Mouse (Mus musculus) CH12F3 (cell line): ENCODE measurements around the gene Rnf216.
"Not testable (repeated sequence)": the region's sequence is repeated elsewhere in the genome, so short reads cannot be mapped to it uniquely, and the experiment has no call there.

ENCODE experiments used
- in situ Hi-C: fragments of 300-500 bp; cut with MboI; formaldehyde crosslinking; loops from 2 replicates; pipeline ENCODE4 v1.14.3; 2020; ENCODE audit warnings: low sequenced_read_pairs

Rnf216 gene

GRCm38 (mm10) chr5:143112281-143113246 is at the start of gene Rnf216:
Rnf216 (minus strand) TSS chr5:143112994.
- in situ Hi-C loops = no loop called here

- in situ Hi-C loops = no loop called here
These were observed 42.7 kb upstream of the Rnf216 start for GRCm38 (mm10) chr5:143155534-143155933.

- in situ Hi-C loops = no loop called here
These were observed 41.0 kb upstream of the Rnf216 start for GRCm38 (mm10) chr5:143153756-143154155.

- in situ Hi-C loops = no loop called here
These were observed 37.2 kb upstream of the Rnf216 start for GRCm38 (mm10) chr5:143150044-143150443.

- in situ Hi-C loops = no loop called here
These were observed 36.7 kb upstream of the Rnf216 start for GRCm38 (mm10) chr5:143149536-143149935.

- in situ Hi-C loops = no loop called here
These were observed 35.9 kb upstream of the Rnf216 start for GRCm38 (mm10) chr5:143148661-143149060.

GRCm38 (mm10) chr5:143147481-143147880 is 34.7 kb upstream of the Rnf216 start, which contains the start of gene Olfr718-ps1:
Olfr718-ps1 (minus strand) TSS chr5:143147581.
- in situ Hi-C loops = no loop called here

- in situ Hi-C loops = no loop called here
These were observed 24.8 kb upstream of the Rnf216 start for GRCm38 (mm10) chr5:143137580-143137979.

GRCm38 (mm10) chr5:143135042-143135441 is 22.2 kb upstream of the Rnf216 start:
- in situ Hi-C loops = no loop called here

GRCm38 (mm10) chr5:143134216-143135010 is 21.6 kb upstream of the Rnf216 start:
- in situ Hi-C loops = not testable (repeated sequence)

- in situ Hi-C loops = no loop called here
These were observed 20.2 kb upstream of the Rnf216 start for GRCm38 (mm10) chr5:143132935-143133514.

GRCm38 (mm10) chr5:143130342-143130741 is 17.5 kb upstream of the Rnf216 start:
- in situ Hi-C loops = no loop called here

- in situ Hi-C loops = no loop called here
These were observed 16.3 kb upstream of the Rnf216 start for GRCm38 (mm10) chr5:143129101-143129500.

- in situ Hi-C loops = no loop called here
These were observed 15.0 kb upstream of the Rnf216 start for GRCm38 (mm10) chr5:143127837-143128236.

- in situ Hi-C loops = no loop called here
These were observed 14.1 kb upstream of the Rnf216 start for GRCm38 (mm10) chr5:143126908-143127307.

- in situ Hi-C loops = no loop called here
These were observed 13.3 kb upstream of the Rnf216 start for GRCm38 (mm10) chr5:143126089-143126488.

- in situ Hi-C loops = no loop called here
These were observed 12.8 kb upstream of the Rnf216 start for GRCm38 (mm10) chr5:143125601-143126000.

- in situ Hi-C loops = no loop called here
These were observed 12.1 kb upstream of the Rnf216 start for GRCm38 (mm10) chr5:143124805-143125378.

GRCm38 (mm10) chr5:143122673-143123072 is 9.9 kb upstream of the Rnf216 start:
- in situ Hi-C loops = no loop called here

GRCm38 (mm10) chr5:143122125-143122524 is 9.3 kb upstream of the Rnf216 start:
- in situ Hi-C loops = no loop called here

- in situ Hi-C loops = no loop called here
These were observed 6.0 kb downstream of the Rnf216 start for GRCm38 (mm10) chr5:143106842-143107241.
